Mouse (Mus musculus) cerebellum, postnatal 25 days (tissue): Measurements from ENCODE around the gene Brd4.
A peak's percentile ranks its signal among the peaks of the same experiment; 100 is the strongest.
"Not testable (repeated sequence)": the region's sequence is repeated elsewhere in the genome, so short reads cannot be mapped to it uniquely, and the experiment has no call there.

Source experiments
- DNase-seq, 2 experiments: peaks; one replicate each; pipeline ENCODE4 v3.0.0; 2021; ENCODE audit warnings: mixed read lengths in 2 of 2

Brd4 gene

GRCm38 (mm10) chr17:32229256-32229655, 55.3 kb downstream of the Brd4 start:
- peak; percentile 53 to 63 for DNase-seq

- DNase-seq = peak in 1 of 2 experiments; percentile 29
Observed at GRCm38 (mm10) chr17:32220873-32221272, 63.6 kb downstream of the Brd4 start.

DNA sequence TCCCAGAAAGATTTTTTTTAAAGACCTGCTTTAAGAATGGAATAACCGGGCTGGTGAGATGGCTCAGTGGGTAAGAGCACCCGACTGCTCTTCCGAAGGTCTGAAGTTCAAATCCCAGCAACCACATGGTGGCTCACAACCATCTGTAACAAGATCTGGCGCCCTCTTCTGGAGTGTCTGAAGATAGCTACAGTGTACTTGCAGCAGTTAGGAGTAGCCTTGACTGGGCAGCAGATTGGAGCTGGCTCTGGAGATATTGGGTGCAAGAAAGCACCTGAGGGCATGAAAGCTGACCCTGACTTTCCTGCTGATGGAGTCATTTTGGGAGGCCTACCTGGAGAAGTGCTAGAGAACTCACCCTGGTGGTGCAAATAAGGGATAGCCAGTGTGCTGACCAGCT, 68.9 kb downstream of the Brd4 start:
- not testable (repeated sequence) for DNase-seq

DNA sequence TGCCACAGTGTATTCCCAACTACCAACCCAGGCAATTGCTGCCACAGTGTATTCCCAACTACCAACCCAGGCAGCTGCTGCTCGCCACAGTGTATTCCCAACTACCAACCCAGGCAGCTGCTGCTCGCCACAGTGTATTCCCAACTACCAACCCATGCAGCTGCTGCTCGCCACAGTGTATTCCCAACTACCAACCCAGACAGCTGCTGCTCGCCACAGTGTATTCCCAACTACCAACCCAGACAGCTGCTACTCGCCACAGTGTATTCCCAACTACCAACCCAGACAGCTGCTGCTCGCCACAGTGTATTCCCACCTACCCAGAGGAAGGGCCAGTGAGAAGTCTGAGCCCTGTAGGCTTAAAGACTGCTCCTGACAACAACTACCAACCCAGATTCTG, 73.0 kb downstream of the Brd4 start:
- DNase-seq = not testable (repeated sequence)

- DNase-seq = peak; percentile 70 to 84
Observed at GRCm38 (mm10) chr17:32209752-32210151, 74.8 kb downstream of the Brd4 start.

DNA sequence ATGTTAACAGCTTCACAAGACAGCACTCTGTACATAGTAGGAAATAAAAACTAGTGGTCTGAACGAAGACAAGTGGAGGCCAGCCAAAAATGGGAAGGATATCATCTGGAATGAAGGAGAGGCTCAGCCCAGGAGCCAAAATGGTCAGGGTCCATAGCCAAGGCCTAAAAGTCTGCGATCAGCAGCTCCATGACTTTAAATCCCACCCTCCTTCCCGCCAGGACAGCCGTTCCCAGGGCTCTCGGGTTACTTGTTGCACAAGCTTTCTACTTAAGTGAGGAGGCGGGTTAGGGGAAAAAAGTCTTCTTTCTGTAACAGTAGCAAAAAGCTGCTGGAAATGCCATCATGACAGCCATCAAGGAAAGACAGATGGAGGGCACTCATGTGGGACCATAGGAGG, 75.4 kb downstream of the Brd4 start:
- no peak for DNase-seq

- no peak for DNase-seq
Observed at GRCm38 (mm10) chr17:32207586-32208245, 76.8 kb downstream of the Brd4 start.

DNA sequence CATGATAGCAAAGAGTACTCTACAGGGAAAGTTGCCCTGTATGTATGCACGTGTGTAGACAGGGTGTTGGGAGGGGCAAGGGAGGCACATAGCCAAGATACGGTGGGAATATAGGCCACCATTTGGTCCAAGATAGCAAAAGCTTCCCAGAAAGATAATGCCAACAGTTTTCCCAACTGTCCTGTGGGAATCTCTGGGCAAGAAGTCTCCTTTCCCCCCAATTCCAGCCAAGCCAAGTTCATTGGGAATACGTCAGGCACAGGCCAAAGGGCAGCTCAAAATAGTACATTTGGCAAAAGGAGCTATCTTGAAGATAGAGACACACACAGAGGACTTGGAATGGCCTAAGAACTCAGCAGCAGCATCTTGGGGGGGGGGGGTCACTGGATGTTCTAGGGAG, 79.2 kb downstream of the Brd4 start:
- no peak for DNase-seq

- DNase-seq = no peak
Observed at GRCm38 (mm10) chr17:32202972-32203371, 81.5 kb downstream of the Brd4 start.

GRCm38 (mm10) chr17:32201086-32201485, 83.4 kb downstream of the Brd4 start:
- DNase-seq = no peak

GRCm38 (mm10) chr17:32199796-32200195, 84.7 kb downstream of the Brd4 start:
- peak in 1 of 2 experiments; percentile 41 for DNase-seq

GRCm38 (mm10) chr17:32197156-32197555, 87.4 kb downstream of the Brd4 start:
- peak; percentile 38 to 44 for DNase-seq

DNA sequence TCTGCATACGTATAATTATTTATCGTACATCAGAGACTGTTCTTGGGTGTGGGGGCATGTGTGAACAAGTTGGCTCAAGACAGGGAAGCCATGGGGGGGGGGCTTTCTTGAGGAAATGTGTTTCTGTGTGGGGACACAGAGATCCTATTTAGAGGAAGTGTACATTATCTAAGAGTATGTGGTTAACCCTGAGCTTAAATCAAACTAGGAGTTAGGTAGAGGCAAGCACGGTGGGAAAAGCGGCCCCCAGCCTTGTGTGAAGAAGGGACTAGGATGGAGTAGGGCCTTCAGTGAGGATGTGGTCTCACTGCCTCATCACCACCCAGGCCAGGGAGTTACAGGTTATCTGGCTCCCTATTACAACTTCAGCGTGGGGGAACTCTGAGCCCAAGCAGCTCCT, 88.8 kb downstream of the Brd4 start:
- DNase-seq = no peak

DNA sequence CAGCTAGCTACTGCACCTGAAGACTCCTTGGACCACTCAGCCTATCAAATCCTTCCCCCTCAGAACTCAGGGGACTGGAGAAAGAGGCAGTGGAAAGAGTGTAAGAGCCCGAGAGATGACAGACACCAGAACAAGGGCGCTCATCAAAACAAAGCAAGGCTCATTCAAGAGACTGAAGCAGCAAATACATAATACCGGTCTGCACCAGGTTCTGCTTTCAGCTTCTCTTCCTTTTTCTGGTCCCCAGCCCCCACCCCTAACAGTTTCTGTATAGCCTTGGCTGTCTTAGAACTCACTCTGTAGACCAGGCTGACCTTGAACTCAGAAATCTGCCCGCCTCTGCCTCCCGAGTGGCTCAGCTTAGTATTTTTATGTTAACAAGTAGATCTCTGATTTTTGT, 91.5 kb downstream of the Brd4 start:
- DNase-seq = no peak

DNA sequence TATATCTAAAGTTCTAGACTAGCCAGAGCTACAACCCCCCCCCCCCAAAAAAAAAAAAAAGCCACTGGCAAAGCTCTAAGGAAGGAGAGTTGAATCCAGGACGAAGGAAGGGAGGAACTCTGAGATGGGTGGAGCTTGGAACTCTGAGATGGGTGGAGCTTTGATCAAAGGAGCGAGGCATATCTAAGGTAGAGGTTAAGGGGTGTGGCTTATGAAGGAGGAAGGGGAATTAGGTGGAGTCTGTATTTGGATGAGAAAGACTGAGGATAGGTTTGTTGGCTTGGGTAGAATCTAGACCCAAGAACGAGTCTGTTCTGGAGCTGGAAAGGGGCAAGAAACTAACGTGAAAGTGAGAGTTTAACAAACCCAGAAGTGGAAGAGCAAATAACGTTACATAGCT, 94.7 kb downstream of the Brd4 start:
- DNase-seq = no peak

DNA sequence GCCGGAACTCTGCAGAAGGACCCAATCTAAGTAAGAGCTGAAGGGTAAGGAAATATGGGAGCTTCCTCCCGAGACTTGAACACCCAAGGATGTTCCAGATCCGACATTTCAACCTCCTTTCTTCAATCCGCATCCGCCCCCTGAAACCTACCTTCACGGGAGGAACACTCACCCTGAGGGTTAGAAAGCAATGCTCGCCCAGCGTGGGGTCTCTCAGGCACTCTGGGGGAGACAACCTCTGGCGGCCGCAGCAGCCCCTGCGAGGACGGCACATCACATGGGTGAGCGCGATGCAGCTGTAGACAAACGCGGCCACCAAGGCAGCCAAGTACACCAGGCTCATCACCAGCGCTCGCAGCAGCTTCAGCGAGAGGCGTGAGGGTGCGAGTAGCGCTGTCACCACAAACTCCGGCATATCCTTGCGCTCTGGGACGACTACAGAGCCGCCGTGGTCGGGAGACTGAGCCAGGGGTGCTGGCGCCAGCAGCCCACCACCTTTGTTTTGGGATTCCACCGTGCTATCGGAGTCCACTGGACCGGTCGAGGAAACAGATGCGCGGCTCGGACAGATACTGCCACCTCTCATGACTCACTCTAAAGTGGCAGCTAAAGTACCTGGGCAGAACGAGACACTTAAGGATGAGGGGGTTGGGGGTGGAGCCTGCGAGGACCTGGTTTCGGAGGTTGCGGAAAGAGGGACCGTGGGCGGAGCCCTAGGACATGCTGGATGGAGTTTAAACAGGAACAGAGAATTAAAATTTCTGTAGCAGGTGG, 95.5 kb downstream of the Brd4 start, which contains the start of gene Ephx3:
Gene Ephx3 (minus strand): TSS at position 687 of the 774 bp plus-strand sequence.
- no peak for DNase-seq

DNA sequence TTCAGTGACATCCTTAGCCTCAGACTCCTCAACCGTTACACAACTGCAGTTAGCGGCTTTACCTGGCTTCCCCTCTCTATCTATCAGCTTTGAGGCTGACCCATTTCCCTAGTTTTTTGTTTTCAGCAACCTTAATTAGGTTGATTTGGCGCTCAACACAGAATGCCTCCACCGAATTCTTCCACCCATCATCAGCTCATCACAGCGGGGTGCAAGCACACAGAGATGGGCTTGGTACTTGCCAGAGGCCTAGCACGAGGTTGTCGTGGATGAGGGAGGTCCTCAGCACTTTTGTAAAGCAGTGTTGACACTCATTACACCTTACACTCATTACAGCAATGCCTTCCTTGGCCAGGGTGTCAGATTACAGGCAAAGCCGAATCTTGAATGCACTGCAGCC, 101.5 kb downstream of the Brd4 start:
- no peak for DNase-seq

GRCm38 (mm10) chr17:32179621-32180491, 104.7 kb downstream of the Brd4 start:
- DNase-seq = peak in 1 of 2 experiments; percentile 29

DNA sequence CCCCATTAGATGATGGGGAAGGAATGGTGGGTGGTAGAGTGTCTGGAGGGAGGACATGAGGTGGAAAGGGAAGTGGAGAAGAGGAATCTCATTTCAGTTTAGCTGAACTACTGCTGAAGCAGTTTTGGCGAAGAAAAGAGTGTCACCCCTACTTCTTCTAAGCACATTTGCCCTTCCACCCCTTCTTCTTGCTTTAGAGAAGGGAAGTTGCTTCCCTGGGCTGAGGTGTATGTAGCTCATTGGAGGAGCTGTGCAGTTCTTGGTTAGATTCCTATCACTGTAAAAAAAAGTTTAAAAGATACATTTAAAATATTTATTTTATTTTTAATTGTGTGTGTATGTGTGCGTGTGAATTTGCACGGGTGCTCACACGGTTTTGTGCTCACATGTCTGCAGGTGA, 107.6 kb downstream of the Brd4 start:
- no peak for DNase-seq

DNA sequence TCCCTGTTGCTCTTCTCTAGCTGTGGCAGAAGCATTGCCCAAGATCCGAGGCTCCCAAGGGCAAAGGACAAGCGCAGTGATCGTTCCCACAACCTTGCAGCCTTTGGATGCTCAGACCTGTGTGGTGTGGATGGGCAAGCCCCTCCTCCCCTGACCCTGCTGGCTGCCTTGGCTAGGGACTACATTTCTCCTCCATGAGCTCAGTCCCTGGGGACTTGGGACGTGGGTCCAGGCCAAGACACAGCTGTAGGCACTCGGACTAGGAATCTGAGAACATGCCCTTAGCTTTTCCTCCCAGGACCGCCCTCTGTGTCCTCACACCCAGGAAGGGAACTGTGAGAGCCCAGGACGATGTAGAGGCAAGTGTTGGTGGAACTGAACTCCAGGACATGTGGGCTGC, 111.4 kb downstream of the Brd4 start:
- no peak for DNase-seq

- no peak for DNase-seq
Observed at GRCm38 (mm10) chr17:32172485-32172884, 112.0 kb downstream of the Brd4 start.

DNA sequence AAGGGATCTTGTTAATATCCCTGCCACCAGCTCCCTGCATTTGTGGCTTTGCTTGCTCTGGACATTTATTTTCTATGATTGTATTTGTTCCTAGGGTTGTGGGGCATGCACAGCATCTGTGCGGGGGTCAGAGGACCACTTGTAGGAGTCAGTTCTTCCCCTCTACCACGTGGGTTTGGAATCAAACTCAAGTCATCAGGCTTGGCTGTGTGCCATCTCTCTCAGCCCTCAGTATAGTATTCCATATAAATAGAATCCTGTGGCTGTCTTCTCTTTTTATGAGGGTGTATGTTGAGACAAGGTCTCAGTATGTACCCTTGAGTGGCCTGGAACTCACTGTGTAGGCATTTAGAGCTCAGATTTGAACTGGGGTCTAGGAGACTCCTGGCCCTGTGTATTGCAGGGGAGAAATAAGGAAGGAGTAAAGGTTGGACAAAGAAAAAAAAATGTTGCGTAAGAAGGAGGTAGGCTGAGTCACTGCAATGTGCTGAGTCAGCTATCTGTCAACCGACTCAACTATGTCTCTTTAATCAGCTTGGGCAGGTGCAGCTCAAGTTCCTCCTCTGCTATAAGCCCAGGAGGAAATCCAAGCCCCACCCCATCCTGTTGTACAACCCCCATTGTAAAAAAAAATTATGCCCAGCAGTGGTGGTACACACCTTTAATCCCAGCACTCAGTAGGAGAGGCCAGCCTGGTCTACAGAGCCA, 114.8 kb downstream of the Brd4 start:
- no peak for DNase-seq

- peak in 1 of 2 experiments; percentile 42 for DNase-seq
Observed at GRCm38 (mm10) chr17:32166687-32167086, 117.8 kb downstream of the Brd4 start, which contains the start of gene Notch3. Gene Notch3, minus strand, starts transcription at chr17:32166852.
